Mouse (Mus musculus) embryonic facial prominence, embryonic 14.5 days (tissue): Measurements from ENCODE around the gene Twsg1. TPM values are rescaled to one million over a fixed set of nuclear protein-coding genes. Genes with fewer than 3 reads are reported as not detected.

ENCODE experiments used
- ATAC-seq: fragments of 200-750 bp; cut with Nextera tagmentation; 2 replicates; pipeline ENCODE4 v1.8.0; 2017; ENCODE audit warnings: low read depth, moderate number of reproducible peaks, moderate TSS enrichment
- DNase-seq: peaks from one replicate; pipeline ENCODE4 v3.0.0-alpha.2; 2015; ENCODE audit warnings: low spot score
- H3K27ac ChIP-seq: fragments of 300-500 bp; sonication (generic); replicated peaks from 2 replicates; pipeline ENCODE4 v1.5.1; 2014; ENCODE audit warnings: low read depth, mild to moderate bottlenecking, low read length, moderate library complexity
- H3K27me3 ChIP-seq: fragments of 300-500 bp; sonication (generic); replicated peaks from 2 replicates; pipeline ENCODE4 v1.6.1; 2014; ENCODE audit warnings: low read length; ENCODE audit not compliant: control insufficient read depth, insufficient read depth
- H3K36me3 ChIP-seq: fragments of 300-500 bp; sonication (generic); 2 replicates; pipeline ENCODE4 v1.6.1; 2014; ENCODE audit warnings: low read length, mixed read lengths; ENCODE audit not compliant: control insufficient read depth, insufficient read depth
- H3K4me1 ChIP-seq: fragments of 300-500 bp; sonication (generic); 2 replicates; pipeline ENCODE4 v1.6.1; 2014; ENCODE audit warnings: antibody characterized with exemption, low read length; ENCODE audit not compliant: control insufficient read depth, insufficient read depth
- H3K4me2 ChIP-seq: fragments of 300-500 bp; sonication (generic); 2 replicates; pipeline ENCODE4 v1.6.1; 2014; ENCODE audit warnings: low read depth, mild to moderate bottlenecking, low read length, moderate library complexity, mixed read lengths
- H3K4me3 ChIP-seq: fragments of 300-500 bp; sonication (generic); 2 replicates; pipeline ENCODE4 v1.5.1; 2014; ENCODE audit warnings: low read depth, mild to moderate bottlenecking, low read length
- H3K9ac ChIP-seq: fragments of 300-500 bp; sonication (generic); 2 replicates; pipeline ENCODE4 v1.6.1; 2014; ENCODE audit warnings: low read depth, mild to moderate bottlenecking, low read length, moderate library complexity, mixed read lengths
- H3K9me3 ChIP-seq: fragments of 300-500 bp; sonication (generic); 2 replicates; pipeline ENCODE4 v1.6.1; 2016; ENCODE audit warnings: low read length; ENCODE audit not compliant: control insufficient read depth
- WGBS: fragments of 180-500 bp; shearing (Covaris S2); extraction: QIAGEN DNeasy Blood & Tissue Kit; methylation state at CpG from one replicate; pipeline ENCODE4 v1.1.7; 2014; 5-methylcytosine and 5-hydroxymethylcytosine counted together
- polyA plus RNA-seq: library from polyadenylated mRNA; unstranded; fragments of >200 nt; fragmentation: Nextera tagmentation; extraction: Ambion mirVana; gene quantifications from 2 replicates; pipeline ENCODE4 v1.2.1, GENCODE M21; 2014

Twsg1 gene
- polyA plus RNA-seq, 1 experiment from 2014 or later = 144 TPM

DNA sequence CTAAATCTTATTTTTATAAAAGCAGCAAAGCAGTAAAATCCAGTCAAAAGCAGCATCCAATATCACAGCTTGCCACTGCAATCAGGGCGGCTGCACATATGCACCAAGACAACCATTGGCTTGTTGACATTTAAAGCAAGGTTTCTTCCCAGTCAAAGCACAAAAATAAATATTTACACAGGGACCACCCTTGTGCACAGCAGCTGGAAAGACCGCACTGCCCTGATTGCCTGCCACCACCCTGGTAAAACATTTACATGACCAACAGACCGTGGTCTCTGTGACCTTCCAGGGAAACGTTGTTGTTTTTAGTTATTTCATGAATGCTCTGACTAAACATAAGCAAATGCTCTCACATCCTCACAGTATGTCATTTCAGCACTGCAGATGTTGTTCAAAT is 8.6 kb downstream of the Twsg1 start:
- no peaks in the 10 kb centered on the region for H3K9me3 ChIP-seq
- no peak overlapping the region for H3K4me3 ChIP-seq
- DNase-seq (no peak), ATAC-seq (no peak)
- H3K4me1 ChIP-seq = peaks cover 5% of the 10 kb centered on the region; the same call in 1 of the 2 replicates
- H3K4me2 ChIP-seq = no peak overlapping the region
- H3K27ac ChIP-seq = no peak overlapping the region
- WGBS = 70% methylated on average over 4 of the region's 4 CpGs
- H3K27me3 ChIP-seq = no peaks in the 10 kb centered on the region
- H3K36me3 ChIP-seq = peaks cover 24% of the 10 kb centered on the region
- no peak overlapping the region for H3K9ac ChIP-seq

- WGBS = 73% methylated on average over 6 of the region's 6 CpGs
- no peaks in the 10 kb centered on the region for H3K9me3 ChIP-seq
- peaks cover 23% of the 10 kb centered on the region for H3K36me3 ChIP-seq
- H3K4me1 ChIP-seq = peaks cover 5% of the 10 kb centered on the region; the same call in 1 of the 2 replicates
- ATAC-seq (no peak), DNase-seq (no peak)
- H3K27ac ChIP-seq = no peak overlapping the region
- no peaks in the 10 kb centered on the region for H3K27me3 ChIP-seq
- H3K9ac ChIP-seq = no peak overlapping the region
- no peak overlapping the region for H3K4me2 ChIP-seq
- H3K4me3 ChIP-seq = no peak overlapping the region
These were observed 9.8 kb downstream of the Twsg1 start for GRCm38 (mm10) chr17:65941275-65941674.

DNA sequence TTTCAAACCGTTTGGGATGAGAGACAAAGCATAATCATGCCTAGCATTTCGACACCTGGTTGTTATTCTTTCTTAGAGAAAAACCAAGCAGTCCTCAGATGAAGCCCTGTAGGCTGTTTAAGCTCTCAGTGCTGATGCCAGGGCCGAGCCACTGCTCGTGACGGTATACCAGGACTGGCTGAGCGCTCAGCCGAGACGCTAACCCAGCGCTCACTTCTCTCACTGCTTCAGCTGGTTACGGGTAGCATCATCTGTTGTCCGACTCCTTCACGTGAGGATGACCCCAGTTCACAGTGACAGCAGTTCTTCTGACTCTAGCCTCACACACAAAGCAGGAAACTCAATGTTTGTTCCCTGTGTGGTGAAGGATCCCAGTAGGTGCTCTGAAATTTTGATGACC is 10.8 kb downstream of the Twsg1 start:
- Histone ChIP-seq H3K27ac (no peak overlapping the region; the same call in 1 of the 2 replicates), H3K4me2 (no peak overlapping the region)

DNA sequence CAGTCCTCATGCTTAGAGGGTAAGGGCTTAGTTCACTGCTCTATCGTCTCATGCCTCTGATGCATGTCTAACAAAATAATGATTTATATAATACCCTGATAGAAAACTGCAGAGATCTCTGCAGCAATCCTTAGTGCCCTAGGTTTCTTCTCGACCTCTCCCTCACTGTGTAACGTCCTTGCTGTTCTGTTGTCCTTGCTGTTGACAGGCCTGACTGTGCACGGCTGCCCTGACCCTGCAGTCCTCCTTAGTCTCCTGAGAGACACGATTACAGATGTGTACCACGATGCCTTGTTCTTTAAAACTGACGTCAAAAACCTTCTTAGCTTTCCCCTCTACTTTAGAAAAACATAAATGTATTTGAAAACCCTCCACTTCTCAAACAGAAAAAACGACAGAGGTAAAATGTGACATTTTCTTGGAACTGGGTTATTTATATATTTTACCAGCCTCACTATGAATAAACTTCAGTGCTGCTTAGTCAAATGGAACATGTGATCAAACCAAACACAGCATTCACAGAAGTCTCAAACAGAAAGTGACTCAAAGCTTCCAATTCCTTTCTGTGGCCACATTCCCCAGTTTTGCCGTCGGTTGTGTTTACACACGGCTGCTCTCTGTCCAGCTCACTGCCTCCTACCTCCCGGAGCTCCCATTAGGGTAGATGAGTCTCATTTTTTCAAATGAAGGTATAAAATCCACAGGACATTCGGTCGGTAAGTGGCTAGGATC is 11.4 kb downstream of the Twsg1 start:
- Histone ChIP-seq H3K27ac (peak overlapping the region; percentile 61), H3K4me1 (peaks cover 5% of the 10 kb centered on the region; the same call in 1 of the 2 replicates), H3K4me3 (no peak overlapping the region), H3K4me2 (no peak overlapping the region), H3K36me3 (peaks cover 25% of the 10 kb centered on the region), H3K9me3 (no peaks in the 10 kb centered on the region), H3K9ac (no peak overlapping the region), H3K27me3 (no peaks in the 10 kb centered on the region)
- DNase-seq (no peak), ATAC-seq (no peak)
- WGBS = 63% methylated on average over 14 of the region's 14 CpGs

More for the DNA sequence above, 10.8 kb downstream of the Twsg1 start:
- Histone ChIP-seq H3K27me3 (no peaks in the 10 kb centered on the region), H3K9me3 (no peaks in the 10 kb centered on the region), H3K4me3 (no peak overlapping the region), H3K9ac (no peak overlapping the region), H3K36me3 (peaks cover 27% of the 10 kb centered on the region), H3K4me1 (peaks cover 5% of the 10 kb centered on the region; the same call in 1 of the 2 replicates)
- no peak for ATAC-seq
- WGBS = 68% methylated on average over 12 of the region's 12 CpGs
- no peak for DNase-seq

GRCm38 (mm10) chr17:65937671-65938070 is 13.4 kb downstream of the Twsg1 start:
- H3K36me3 ChIP-seq = peaks cover 41% of the 10 kb centered on the region
- no peak overlapping the region for H3K9ac ChIP-seq
- no peak overlapping the region for H3K4me2 ChIP-seq
- no peaks in the 10 kb centered on the region for H3K9me3 ChIP-seq
- H3K4me3 ChIP-seq = no peak overlapping the region
- 91% methylated on average over 9 of the region's 9 CpGs for WGBS
- H3K27me3 ChIP-seq = no peaks in the 10 kb centered on the region
- DNase-seq (no peak), ATAC-seq (no peak)
- no peaks in the 10 kb centered on the region; the same call in 1 of the 2 replicates for H3K4me1 ChIP-seq
- no peak overlapping the region for H3K27ac ChIP-seq

DNA sequence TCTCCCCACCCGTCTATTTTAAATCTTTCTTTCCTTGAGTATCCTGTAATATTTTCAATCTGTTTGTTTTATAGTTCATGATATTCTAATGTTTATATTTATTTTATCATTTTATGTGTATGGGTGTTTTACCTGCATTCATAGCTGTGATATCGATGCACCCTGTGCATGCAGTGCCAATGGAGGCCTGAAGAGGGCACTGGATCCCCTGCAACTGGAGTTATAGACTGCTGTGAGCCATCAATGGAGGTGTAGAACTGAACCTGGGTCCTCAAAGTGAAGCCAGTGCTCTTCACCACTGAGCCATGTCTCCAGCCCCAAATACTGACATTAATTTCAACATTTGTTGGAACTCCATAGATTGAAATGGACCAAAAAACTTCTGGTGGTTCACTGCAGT is 17.3 kb downstream of the Twsg1 start:
- Histone ChIP-seq H3K9me3 (no peaks in the 10 kb centered on the region), H3K27me3 (no peaks in the 10 kb centered on the region), H3K9ac (no peak overlapping the region), H3K4me3 (no peak overlapping the region), H3K4me1 (peaks cover 14% of the 10 kb centered on the region), H3K4me2 (no peak overlapping the region), H3K36me3 (peaks cover 48% of the 10 kb centered on the region), H3K27ac (no peak overlapping the region)
- WGBS = 95% methylated on average over 2 of the region's 2 CpGs
- DNase-seq (no peak), ATAC-seq (no peak)

- ATAC-seq (no peak; the same call in 1 of the 2 replicates), DNase-seq (no peak)
- Histone ChIP-seq H3K4me2 (no peak overlapping the region), H3K36me3 (peaks cover 56% of the 10 kb centered on the region), H3K4me1 (peaks cover 14% of the 10 kb centered on the region), H3K9me3 (no peaks in the 10 kb centered on the region), H3K27ac (peak overlapping the region; percentile 6; the same call in 1 of the 2 replicates), H3K27me3 (no peaks in the 10 kb centered on the region), H3K4me3 (no peak overlapping the region), H3K9ac (no peak overlapping the region)
- WGBS = 24% methylated on average over 6 of the region's 6 CpGs
These were observed 19.5 kb downstream of the Twsg1 start for GRCm38 (mm10) chr17:65931525-65931924.

GRCm38 (mm10) chr17:65930960-65931359 is 20.1 kb downstream of the Twsg1 start:
- H3K4me1 ChIP-seq = peaks cover 14% of the 10 kb centered on the region
- no peaks in the 10 kb centered on the region for H3K9me3 ChIP-seq
- H3K27me3 ChIP-seq = no peaks in the 10 kb centered on the region
- DNase-seq = peak; percentile 92
- WGBS = 44% methylated on average over 6 of the region's 6 CpGs
- H3K9ac ChIP-seq = no peak overlapping the region
- peak; percentile 74; the same call in 1 of the 2 replicates for ATAC-seq
- H3K36me3 ChIP-seq = peaks cover 56% of the 10 kb centered on the region
- peak overlapping the region; percentile 6; the same call in 1 of the 2 replicates for H3K27ac ChIP-seq
- no peak overlapping the region for H3K4me3 ChIP-seq
- H3K4me2 ChIP-seq = no peak overlapping the region
